Mouse (Mus musculus): Measurements from ENCODE around the gene Zfp661.
"Not testable (repeated sequence)": the region's sequence is repeated elsewhere in the genome, so short reads cannot be mapped to it uniquely, and the experiment has no call there.

Gene Zfp661

DNA sequence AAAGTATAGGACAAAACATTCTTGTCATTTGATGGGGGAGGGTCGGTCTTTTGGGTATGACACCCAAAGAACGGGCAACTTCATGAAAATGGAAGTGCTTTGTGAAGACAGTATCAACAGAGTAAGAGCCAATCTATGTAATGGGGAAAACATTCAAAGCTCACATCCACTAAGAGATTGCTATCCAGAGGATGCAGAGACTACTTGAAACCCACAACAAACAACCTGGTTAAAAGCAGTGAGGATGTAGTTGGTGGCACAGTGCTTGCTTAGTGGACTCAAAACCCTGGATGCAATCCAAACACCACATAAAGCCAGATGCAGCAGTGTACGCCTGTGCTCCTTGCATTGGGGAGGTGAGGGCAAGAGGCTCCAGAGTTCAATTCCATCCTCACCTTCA lies 32.4 kb upstream of the Zfp661 start:
- Histone ChIP-seq H3K27me3 (ENCODE audit: insufficient read depth, low read length) (no peaks in the 10 kb centered on the region; the same call in 1 of the 2 replicates), H3K36me3 (ENCODE audit: insufficient read depth, low read length) (no peaks in the 10 kb centered on the region), H3K4me3 (replicated peaks; ENCODE audit: low read length) (no peak overlapping the region), H3K9me3 (ENCODE audit: low read length) (no peaks in the 10 kb centered on the region), H3K4me1 (replicated peaks; ENCODE audit: low read depth, low read length) (no peaks in the 10 kb centered on the region)
- TF ChIP-seq NANOG (IDR thresholded peaks at IDR 0.05; ENCODE audit: borderline replicate concordance, low read length) (no peak), CTCF (conservative IDR thresholded peaks at IDR 0.05; ENCODE audit: low read length) (no peak), POU5F1 (IDR thresholded peaks at IDR 0.05; ENCODE audit: borderline replicate concordance, low read length) (no peak)

DNA sequence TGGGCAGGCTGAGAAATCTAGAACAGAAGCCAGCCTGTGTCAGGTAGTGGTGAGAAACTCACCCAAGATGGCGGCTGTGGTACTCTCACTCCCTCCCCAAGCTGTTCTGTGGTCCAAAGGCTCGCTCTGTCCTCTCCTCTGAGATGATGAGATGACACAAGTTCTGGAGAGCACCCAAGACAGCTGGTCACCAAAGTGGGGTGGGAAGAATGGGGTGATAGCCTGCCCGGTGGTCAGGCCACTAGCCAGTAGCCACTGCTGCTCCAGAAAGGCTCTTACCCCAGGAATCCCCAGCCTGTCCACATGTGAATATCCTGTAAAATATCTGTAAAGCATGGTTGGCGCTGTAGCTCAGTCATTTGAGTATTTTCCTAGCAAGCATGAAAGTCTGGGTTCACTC lies 25.4 kb upstream of the Zfp661 start:
- no peak overlapping the region for H3K4me3 ChIP-seq (replicated peaks; ENCODE audit: low read length)
- peaks cover under 1% of the 10 kb centered on the region; the same call in 1 of the 2 replicates for H3K36me3 ChIP-seq (ENCODE audit: insufficient read depth, low read length)
- no peaks in the 10 kb centered on the region for H3K27me3 ChIP-seq (ENCODE audit: insufficient read depth, low read length)
- H3K4me1 ChIP-seq (replicated peaks; ENCODE audit: low read depth, low read length) = peaks cover 35% of the 10 kb centered on the region
- no peaks in the 10 kb centered on the region for H3K9me3 ChIP-seq (ENCODE audit: low read length)
- TF ChIP-seq POU5F1 (IDR thresholded peaks at IDR 0.05; ENCODE audit: borderline replicate concordance, low read length) (no peak), CTCF (conservative IDR thresholded peaks at IDR 0.05; ENCODE audit: low read length) (no peak), NANOG (IDR thresholded peaks at IDR 0.05; ENCODE audit: borderline replicate concordance, low read length) (no peak)

DNA sequence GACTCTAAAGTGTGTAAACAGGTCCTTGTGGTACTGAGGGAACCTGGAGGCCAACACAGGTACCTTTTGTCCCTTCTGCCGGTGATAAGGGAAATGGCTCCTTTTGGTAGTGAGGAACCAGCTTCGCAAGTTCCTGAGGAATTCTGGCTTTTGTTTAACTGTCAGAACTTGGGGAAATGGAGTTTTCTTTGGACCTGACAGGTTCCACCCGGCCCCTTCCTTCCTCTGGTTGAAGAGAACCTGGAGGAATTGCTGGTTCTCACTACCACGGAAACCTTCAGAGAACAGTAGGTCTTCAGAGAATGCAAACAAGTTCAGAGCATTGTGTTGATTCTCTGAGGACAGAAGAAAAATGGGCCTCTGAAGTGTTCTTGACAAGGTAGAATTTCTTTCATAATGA lies 24.5 kb upstream of the Zfp661 start:
- Histone ChIP-seq H3K4me1 (replicated peaks; ENCODE audit: low read depth, low read length) (peaks cover 43% of the 10 kb centered on the region), H3K4me3 (replicated peaks; ENCODE audit: low read length) (no peak overlapping the region), H3K9me3 (ENCODE audit: low read length) (no peaks in the 10 kb centered on the region), H3K27me3 (ENCODE audit: insufficient read depth, low read length) (no peaks in the 10 kb centered on the region), H3K36me3 (ENCODE audit: insufficient read depth, low read length) (peaks cover 8% of the 10 kb centered on the region)
- TF ChIP-seq POU5F1 (IDR thresholded peaks at IDR 0.05; ENCODE audit: borderline replicate concordance, low read length) (no peak), NANOG (IDR thresholded peaks at IDR 0.05; ENCODE audit: borderline replicate concordance, low read length) (no peak), CTCF (conservative IDR thresholded peaks at IDR 0.05; ENCODE audit: low read length) (no peak)

- H3K9me3 ChIP-seq (ENCODE audit: low read length) = no peaks in the 10 kb centered on the region
- H3K4me1 ChIP-seq (replicated peaks; ENCODE audit: low read depth, low read length) = peaks cover 67% of the 10 kb centered on the region
- no peak overlapping the region for H3K4me3 ChIP-seq (replicated peaks; ENCODE audit: low read length)
- peaks cover 31% of the 10 kb centered on the region for H3K36me3 ChIP-seq (ENCODE audit: insufficient read depth, low read length)
- no peaks in the 10 kb centered on the region for H3K27me3 ChIP-seq (ENCODE audit: insufficient read depth, low read length)
- no peak for TF ChIP-seq POU5F1 (IDR thresholded peaks at IDR 0.05; ENCODE audit: borderline replicate concordance, low read length)
- TF ChIP-seq NANOG (IDR thresholded peaks at IDR 0.05; ENCODE audit: borderline replicate concordance, low read length) = no peak
- no peak for TF ChIP-seq CTCF (conservative IDR thresholded peaks at IDR 0.05; ENCODE audit: low read length)
Measured at GRCm38 (mm10) chr2:127608986-127609385, 22.1 kb upstream of the Zfp661 start.

- H3K4me1 ChIP-seq (replicated peaks; ENCODE audit: low read depth, low read length) = peaks cover 74% of the 10 kb centered on the region
- no peak overlapping the region for H3K4me3 ChIP-seq (replicated peaks; ENCODE audit: low read length)
- peaks cover 38% of the 10 kb centered on the region for H3K36me3 ChIP-seq (ENCODE audit: insufficient read depth, low read length)
- H3K9me3 ChIP-seq (ENCODE audit: low read length) = no peaks in the 10 kb centered on the region
- TF ChIP-seq POU5F1 (IDR thresholded peaks at IDR 0.05; ENCODE audit: borderline replicate concordance, low read length) = no peak
- TF ChIP-seq CTCF (conservative IDR thresholded peaks at IDR 0.05; ENCODE audit: low read length) = peak; percentile 26
- no peaks in the 10 kb centered on the region for H3K27me3 ChIP-seq (ENCODE audit: insufficient read depth, low read length)
Measured at GRCm38 (mm10) chr2:127608234-127608633, 21.3 kb upstream of the Zfp661 start.

GRCm38 (mm10) chr2:127605203-127605602 lies 18.3 kb upstream of the Zfp661 start:
- peaks cover 69% of the 10 kb centered on the region for H3K36me3 ChIP-seq (ENCODE audit: insufficient read depth, low read length)
- H3K27me3 ChIP-seq (ENCODE audit: insufficient read depth, low read length) = no peaks in the 10 kb centered on the region
- peaks cover 78% of the 10 kb centered on the region for H3K4me1 ChIP-seq (replicated peaks; ENCODE audit: low read depth, low read length)
- no peaks in the 10 kb centered on the region for H3K9me3 ChIP-seq (ENCODE audit: low read length)
- peak; percentile 97 for TF ChIP-seq NANOG (IDR thresholded peaks at IDR 0.05; ENCODE audit: borderline replicate concordance, low read length)
- TF ChIP-seq CTCF (conservative IDR thresholded peaks at IDR 0.05; ENCODE audit: low read length) = no peak
- TF ChIP-seq POU5F1 (IDR thresholded peaks at IDR 0.05; ENCODE audit: borderline replicate concordance, low read length) = peak; percentile 64; the same call in 1 of the 2 replicates
- no peak overlapping the region for H3K4me3 ChIP-seq (replicated peaks; ENCODE audit: low read length)

DNA sequence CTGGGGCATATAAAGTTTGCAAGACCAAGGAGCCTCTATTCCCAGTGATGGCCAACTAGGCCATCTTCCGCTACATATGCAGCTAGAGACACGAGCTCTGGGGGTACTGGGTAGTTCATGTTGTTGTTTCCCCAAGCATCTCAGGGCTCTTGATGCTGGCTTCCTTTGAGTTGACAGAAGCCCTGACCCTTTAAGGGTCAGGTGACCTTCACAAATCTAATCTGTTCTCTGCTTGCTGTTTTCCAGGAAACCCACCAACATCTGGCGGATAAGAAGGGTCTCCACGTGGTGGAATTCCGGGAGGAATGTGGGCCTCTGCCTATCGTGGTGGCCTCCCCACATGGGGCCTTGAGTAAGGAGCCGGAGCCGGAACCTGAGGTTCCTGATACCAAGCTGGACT lies 16.5 kb upstream of the Zfp661 start:
- H3K27me3 ChIP-seq (ENCODE audit: insufficient read depth, low read length); H3K9me3 ChIP-seq (ENCODE audit: low read length); H3K4me3 ChIP-seq (replicated peaks; ENCODE audit: low read length): not testable (repeated sequence)
- H3K36me3 ChIP-seq (ENCODE audit: insufficient read depth, low read length) = peaks cover 87% of the 10 kb centered on the region
- peaks cover 60% of the 10 kb centered on the region for H3K4me1 ChIP-seq (replicated peaks; ENCODE audit: low read depth, low read length)

DNA sequence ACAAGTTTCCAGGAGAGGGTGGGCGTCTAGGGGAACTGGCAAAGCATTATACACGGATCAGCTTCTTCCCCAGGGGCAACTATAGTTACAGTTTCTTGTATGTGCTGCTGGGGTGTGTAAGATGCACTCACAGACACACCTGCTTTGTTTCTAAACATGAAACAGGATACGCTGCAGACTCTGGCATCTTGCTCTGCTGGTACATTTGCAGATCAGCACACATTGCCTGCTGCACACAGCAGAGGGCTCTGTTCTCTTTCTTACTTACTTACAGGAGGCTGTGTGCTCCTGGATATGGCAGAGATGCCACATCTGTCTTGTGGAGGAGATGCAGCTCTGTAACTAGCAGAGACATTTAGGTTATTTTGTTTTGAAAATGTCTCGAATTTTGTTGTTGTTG lies 3.9 kb upstream of the Zfp661 start:
- TF ChIP-seq NANOG (IDR thresholded peaks at IDR 0.05; ENCODE audit: borderline replicate concordance, low read length) = no peak
- no peak; the same call in 1 of the 2 replicates for TF ChIP-seq CTCF (conservative IDR thresholded peaks at IDR 0.05; ENCODE audit: low read length)
- no peak for TF ChIP-seq POU5F1 (IDR thresholded peaks at IDR 0.05; ENCODE audit: borderline replicate concordance, low read length)
- Histone ChIP-seq H3K36me3 (ENCODE audit: insufficient read depth, low read length) (peaks cover 52% of the 10 kb centered on the region), H3K9me3 (ENCODE audit: low read length) (no peaks in the 10 kb centered on the region), H3K27me3 (ENCODE audit: insufficient read depth, low read length) (no peaks in the 10 kb centered on the region), H3K4me1 (replicated peaks; ENCODE audit: low read depth, low read length) (peaks cover 46% of the 10 kb centered on the region), H3K4me3 (replicated peaks; ENCODE audit: low read length) (peak overlapping the region; percentile 97)

GRCm38 (mm10) chr2:127590204-127590603 lies 3.3 kb upstream of the Zfp661 start:
- peaks cover 46% of the 10 kb centered on the region for H3K36me3 ChIP-seq (ENCODE audit: insufficient read depth, low read length)
- no peaks in the 10 kb centered on the region for H3K27me3 ChIP-seq (ENCODE audit: insufficient read depth, low read length)
- H3K4me1 ChIP-seq (replicated peaks; ENCODE audit: low read depth, low read length) = peaks cover 43% of the 10 kb centered on the region
- no peak for TF ChIP-seq POU5F1 (IDR thresholded peaks at IDR 0.05; ENCODE audit: borderline replicate concordance, low read length)
- no peak for TF ChIP-seq CTCF (conservative IDR thresholded peaks at IDR 0.05; ENCODE audit: low read length)
- no peak for TF ChIP-seq NANOG (IDR thresholded peaks at IDR 0.05; ENCODE audit: borderline replicate concordance, low read length)
- H3K4me3 ChIP-seq (replicated peaks; ENCODE audit: low read length) = peak overlapping the region; percentile 97
- no peaks in the 10 kb centered on the region for H3K9me3 ChIP-seq (ENCODE audit: low read length)

Data from E14TG2a.4 (cell line).